Mouse (Mus musculus) heart, embryonic 12.5 days (tissue): Measurements from ENCODE around the gene Fut7. TPM values are rescaled to one million over a fixed set of nuclear protein-coding genes. Genes with fewer than 3 reads are reported as not detected.

Experiments
- ATAC-seq: fragments of 200-750 bp; cut with Nextera tagmentation; 2 replicates; pipeline ENCODE4 v1.8.0; 2017; ENCODE audit warnings: moderate TSS enrichment, moderate library complexity; ENCODE audit not compliant: insufficient number of reproducible peaks, low FRiP score
- H3K27ac ChIP-seq: fragments of 300-500 bp; sonication (generic); 2 replicates; pipeline ENCODE4 v1.5.1; 2016; ENCODE audit warnings: mild to moderate bottlenecking, moderate library complexity; ENCODE audit not compliant: poor library complexity, severe bottlenecking
- H3K27me3 ChIP-seq: fragments of 300-500 bp; sonication (generic); replicated peaks from 2 replicates; pipeline ENCODE4 v1.6.1; 2016; ENCODE audit warnings: mild to moderate bottlenecking, moderate library complexity
- H3K36me3 ChIP-seq: fragments of 300-500 bp; sonication (generic); 2 replicates; pipeline ENCODE4 v1.6.1; 2016; ENCODE audit warnings: mild to moderate bottlenecking, moderate library complexity
- H3K4me1 ChIP-seq: fragments of 300-500 bp; sonication (generic); replicated peaks from 2 replicates; pipeline ENCODE4 v1.6.1; 2016; ENCODE audit warnings: mild to moderate bottlenecking
- H3K4me2 ChIP-seq: fragments of 300-500 bp; sonication (generic); 2 replicates; pipeline ENCODE4 v1.6.1; 2016; ENCODE audit warnings: mild to moderate bottlenecking, moderate library complexity
- H3K4me3 ChIP-seq: fragments of 300-500 bp; sonication (generic); 2 replicates; pipeline ENCODE4 v1.5.1; 2016; ENCODE audit warnings: mild to moderate bottlenecking
- H3K9ac ChIP-seq: fragments of 300-500 bp; sonication (generic); 2 replicates; pipeline ENCODE4 v1.6.1; 2016; ENCODE audit warnings: mild to moderate bottlenecking, moderate library complexity
- H3K9me3 ChIP-seq: fragments of 300-500 bp; sonication (generic); replicated peaks from 2 replicates; pipeline ENCODE4 v1.6.1; 2016; ENCODE audit warnings: mild to moderate bottlenecking, moderate library complexity
- WGBS: fragments of 180-500 bp; shearing (Covaris S2); methylation state at CpG from one replicate; pipeline ENCODE4 v1.1.7; 2016; 5-methylcytosine and 5-hydroxymethylcytosine counted together
- polyA plus RNA-seq: library from polyadenylated mRNA; unstranded; fragments of >200 nt; fragmentation: Nextera tagmentation; extraction: Ambion mirVana; gene quantifications from 2 replicates; pipeline ENCODE4 v1.2.1, GENCODE M21; 2016

Fut7 gene
- polyA plus RNA-seq, 1 experiment from 2014 or later = not detected

DNA sequence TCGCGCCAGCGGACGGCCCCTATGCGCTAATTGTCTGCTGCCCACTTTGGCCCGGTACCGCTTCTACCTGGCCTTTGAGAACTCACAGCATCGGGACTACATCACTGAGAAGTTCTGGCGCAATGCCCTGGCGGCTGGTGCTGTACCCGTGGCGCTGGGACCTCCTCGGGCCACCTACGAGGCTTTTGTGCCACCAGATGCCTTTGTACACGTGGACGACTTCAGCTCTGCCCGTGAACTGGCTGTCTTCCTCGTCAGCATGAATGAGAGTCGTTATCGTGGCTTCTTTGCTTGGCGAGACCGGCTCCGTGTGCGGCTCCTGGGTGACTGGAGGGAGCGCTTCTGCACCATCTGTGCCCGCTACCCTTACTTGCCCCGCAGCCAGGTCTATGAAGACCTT, 2.4 kb downstream of the Fut7 start:
- no peak for ATAC-seq
- no peak overlapping the region for H3K4me2 ChIP-seq

DNA sequence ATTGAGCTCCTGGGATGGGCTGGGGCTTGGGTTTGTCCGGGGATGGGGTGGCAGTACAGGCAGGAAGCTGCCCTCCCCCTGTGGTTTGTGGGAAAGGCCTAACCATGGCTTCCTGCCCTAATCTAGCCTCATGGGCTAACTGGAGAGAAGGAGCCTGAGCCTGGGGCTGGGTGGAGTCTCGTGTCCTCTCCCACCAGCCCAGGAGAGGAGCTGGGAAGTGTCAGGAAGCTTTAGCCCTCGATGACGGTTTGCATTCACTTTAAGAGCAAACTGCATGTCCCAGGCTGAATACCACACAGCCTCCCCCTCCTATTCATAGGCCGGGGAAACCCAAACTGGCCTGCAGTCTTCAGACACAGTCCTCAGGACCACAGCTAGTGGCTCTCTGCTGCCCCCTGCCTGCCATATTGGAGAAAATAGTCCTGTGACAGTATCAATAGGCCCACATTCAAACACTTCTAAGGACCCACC, 3.7 kb downstream of the Fut7 start:
- ATAC-seq = no peak
- H3K27me3 ChIP-seq = peaks cover 75% of the 10 kb centered on the region
- peaks cover 6% of the 10 kb centered on the region; the same call in 1 of the 2 replicates for H3K4me1 ChIP-seq
- no peak overlapping the region for H3K9ac ChIP-seq
- no peaks in the 10 kb centered on the region for H3K36me3 ChIP-seq
- H3K9me3 ChIP-seq = no peaks in the 10 kb centered on the region
- H3K27ac ChIP-seq = no peak overlapping the region
- WGBS = 23% methylated on average over 5 of the region's 5 CpGs
- H3K4me3 ChIP-seq = no peak overlapping the region
- no peak overlapping the region for H3K4me2 ChIP-seq

More for the DNA sequence above, 2.4 kb downstream of the Fut7 start:
- no peak overlapping the region for H3K27ac ChIP-seq
- H3K4me3 ChIP-seq = no peak overlapping the region
- WGBS = 45% methylated on average over 27 of the region's 27 CpGs
- H3K36me3 ChIP-seq = no peaks in the 10 kb centered on the region
- peaks cover 6% of the 10 kb centered on the region; the same call in 1 of the 2 replicates for H3K4me1 ChIP-seq
- H3K27me3 ChIP-seq = peaks cover 63% of the 10 kb centered on the region
- no peak overlapping the region for H3K9ac ChIP-seq
- H3K9me3 ChIP-seq = no peaks in the 10 kb centered on the region

DNA sequence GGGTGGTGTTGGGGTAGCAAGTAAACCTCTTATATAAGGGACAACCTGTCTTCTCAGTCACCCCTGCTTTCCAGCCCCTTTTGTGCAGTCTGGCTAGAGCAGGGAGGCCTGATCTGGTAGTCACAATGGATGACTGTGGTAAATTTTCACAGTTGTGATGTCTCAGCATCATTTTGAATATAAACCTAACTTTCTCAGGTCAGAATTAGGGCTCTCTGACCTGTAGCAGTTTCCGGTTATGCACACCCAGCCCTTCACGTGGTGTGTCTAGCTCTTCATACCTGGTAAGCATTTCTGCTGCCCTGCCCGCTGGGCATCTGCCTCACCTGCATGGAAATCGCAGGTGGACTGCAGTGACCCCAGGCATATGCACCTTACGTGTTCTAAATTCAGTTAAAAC, 4.2 kb downstream of the Fut7 start:
- H3K9me3 ChIP-seq = no peaks in the 10 kb centered on the region
- H3K4me2 ChIP-seq = no peak overlapping the region
- WGBS = 81% methylated on average over 5 of the region's 5 CpGs
- no peak overlapping the region for H3K27ac ChIP-seq
- no peaks in the 10 kb centered on the region for H3K36me3 ChIP-seq
- H3K4me3 ChIP-seq = no peak overlapping the region
- peaks cover 80% of the 10 kb centered on the region for H3K27me3 ChIP-seq
- no peak overlapping the region for H3K9ac ChIP-seq
- peaks cover 6% of the 10 kb centered on the region; the same call in 1 of the 2 replicates for H3K4me1 ChIP-seq
- no peak for ATAC-seq

DNA sequence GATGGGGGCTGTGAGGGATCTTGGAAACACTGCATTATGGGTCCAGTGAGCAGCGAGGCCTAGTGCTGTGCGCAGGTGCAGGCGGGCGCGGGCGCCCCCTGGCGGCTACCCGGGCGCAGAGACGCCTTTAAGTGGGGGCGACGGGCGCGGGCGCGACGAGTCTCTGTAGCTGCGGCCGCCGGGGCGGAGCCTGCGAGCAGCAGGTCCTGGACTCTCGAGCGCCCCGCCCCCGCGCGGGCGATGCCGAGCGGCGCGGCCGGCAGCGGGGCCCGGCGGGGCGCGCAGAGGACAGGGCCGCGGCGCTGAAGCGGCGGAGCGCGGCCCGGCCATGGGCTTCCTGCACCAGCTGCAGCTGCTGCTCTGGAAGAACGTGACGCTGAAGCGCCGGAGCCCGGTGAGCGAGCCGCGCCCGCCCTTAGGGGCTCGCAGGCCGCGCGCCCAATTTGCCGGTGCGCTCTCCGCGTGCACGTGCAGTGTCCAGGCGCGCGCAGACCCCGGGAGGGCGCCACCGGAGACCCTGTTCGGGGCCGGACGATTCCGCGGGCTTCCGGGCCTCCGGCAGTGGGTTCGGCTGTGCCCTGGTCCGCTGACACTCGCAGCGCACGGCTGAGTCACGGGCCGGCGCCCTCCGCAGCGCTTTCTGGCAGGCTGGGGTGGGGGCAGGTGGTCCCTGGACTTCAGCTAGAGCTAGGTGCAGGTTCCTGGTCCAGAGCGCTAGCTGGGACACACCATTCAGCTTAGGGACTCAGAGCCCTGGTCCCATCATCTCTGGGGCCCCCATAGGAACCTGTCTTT, 5.6 kb downstream of the Fut7 start, which contains the start of gene Abca2:
TSS of gene Abca2 (plus strand) at position 262 of the 795 bp plus-strand sequence.
- Histone ChIP-seq H3K27ac (no peak within 1 kb of the TSS), H3K27me3 (peaks cover 76% of the 10 kb centered on the region), H3K4me3 (peak within 1 kb of the TSS; percentile 67), H3K4me1 (0 out of 2 replicates have a peak, but pooled peaks cover 2% of the 10 kb centered on the region), H3K9me3 (no peaks in the 10 kb centered on the region), H3K4me2 (peak within 1 kb of the TSS; percentile 91), H3K36me3 (no peaks in the 10 kb centered on the region), H3K9ac (peak within 1 kb of the TSS; percentile 80)
- WGBS = under 1% methylated on average over 89 of the region's 89 CpGs
- ATAC-seq = peak; percentile 86

DNA sequence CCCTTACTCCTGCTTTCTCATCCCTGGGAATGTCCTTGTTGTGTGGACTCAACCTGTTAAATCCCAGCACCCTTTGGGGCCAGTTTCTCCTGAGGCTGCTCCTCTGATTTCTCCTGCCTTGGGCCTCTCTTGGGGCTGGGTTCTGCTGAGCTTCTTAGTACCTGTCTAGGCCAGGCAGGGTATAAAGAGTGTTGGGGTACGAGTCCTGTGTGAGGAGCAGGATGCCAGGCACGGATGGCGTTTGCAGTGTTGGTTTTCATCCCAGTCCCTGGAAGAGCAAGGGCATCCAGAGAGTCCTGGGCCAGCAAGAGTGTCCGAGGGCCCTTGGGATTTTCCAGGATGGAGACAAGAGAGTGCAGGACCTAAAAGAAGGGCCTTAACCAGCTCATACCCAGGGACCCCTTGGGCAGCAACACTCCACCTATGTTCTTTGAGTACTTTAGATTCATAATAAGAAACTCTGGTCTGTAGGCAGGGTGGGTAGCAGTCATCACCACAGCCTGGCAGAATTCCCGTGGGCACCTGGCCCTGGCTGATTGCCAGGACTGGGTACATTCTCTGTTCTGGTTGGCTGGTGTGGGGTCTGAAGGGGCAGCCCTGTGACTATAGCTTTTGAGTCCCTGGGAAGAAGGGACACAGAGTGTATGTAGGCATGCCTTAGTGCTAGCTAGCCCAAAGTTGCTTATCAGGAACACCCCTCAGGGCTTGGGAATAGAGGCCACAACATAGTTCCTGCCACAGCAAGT, 6.5 kb downstream of the Fut7 start:
- Histone ChIP-seq H3K36me3 (no peaks in the 10 kb centered on the region), H3K9me3 (no peaks in the 10 kb centered on the region), H3K4me3 (peak overlapping the region; percentile 67), H3K9ac (peak overlapping the region; percentile 80; the same call in 1 of the 2 replicates), H3K4me2 (peak overlapping the region; percentile 91), H3K4me1 (0 out of 2 replicates have a peak, but pooled peaks cover 2% of the 10 kb centered on the region), H3K27ac (no peak overlapping the region), H3K27me3 (peaks cover 76% of the 10 kb centered on the region)
- no peak for ATAC-seq
- WGBS = 73% methylated on average over 5 of the region's 5 CpGs

DNA sequence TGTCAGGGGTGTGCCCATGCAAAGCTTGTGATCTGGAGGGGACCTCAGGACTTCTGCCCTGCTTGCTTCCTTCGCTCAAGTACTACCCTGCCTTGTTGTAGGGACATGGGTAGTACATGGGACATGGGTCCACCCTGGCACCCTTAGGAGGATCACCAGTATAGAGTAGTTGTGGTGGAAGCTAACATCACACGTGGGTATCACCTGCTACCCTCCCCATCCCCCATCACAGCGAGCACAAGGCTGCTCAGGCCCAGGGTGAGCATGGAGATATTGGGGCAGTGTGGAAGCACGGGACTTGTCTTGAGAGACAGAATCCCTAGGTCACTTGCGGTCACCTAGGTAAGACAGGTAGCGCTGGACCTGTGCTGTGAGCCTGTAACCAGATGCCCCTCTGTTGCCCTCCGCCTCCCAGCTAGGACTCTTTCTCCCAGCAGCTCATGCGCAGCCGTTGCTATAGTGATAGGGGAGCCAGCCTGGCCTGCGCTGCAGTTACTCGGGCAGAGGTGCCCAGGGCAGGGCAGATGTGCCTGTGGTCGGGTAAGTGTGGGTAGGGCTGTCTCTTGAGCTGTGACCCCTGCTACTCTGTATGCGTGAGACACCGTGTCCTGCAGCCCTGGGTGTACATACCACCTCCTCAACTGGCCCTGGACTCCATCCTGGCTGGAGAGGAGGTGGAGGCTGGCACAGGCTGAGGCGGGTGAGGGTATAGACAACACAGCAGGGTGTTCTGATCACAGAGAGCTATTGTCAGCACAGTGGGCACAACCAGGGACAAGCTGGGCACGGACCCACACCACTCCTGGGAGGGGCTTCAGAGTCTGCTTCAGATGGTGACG, 7.5 kb downstream of the Fut7 start:
- H3K27me3 ChIP-seq = peaks cover 66% of the 10 kb centered on the region

DNA sequence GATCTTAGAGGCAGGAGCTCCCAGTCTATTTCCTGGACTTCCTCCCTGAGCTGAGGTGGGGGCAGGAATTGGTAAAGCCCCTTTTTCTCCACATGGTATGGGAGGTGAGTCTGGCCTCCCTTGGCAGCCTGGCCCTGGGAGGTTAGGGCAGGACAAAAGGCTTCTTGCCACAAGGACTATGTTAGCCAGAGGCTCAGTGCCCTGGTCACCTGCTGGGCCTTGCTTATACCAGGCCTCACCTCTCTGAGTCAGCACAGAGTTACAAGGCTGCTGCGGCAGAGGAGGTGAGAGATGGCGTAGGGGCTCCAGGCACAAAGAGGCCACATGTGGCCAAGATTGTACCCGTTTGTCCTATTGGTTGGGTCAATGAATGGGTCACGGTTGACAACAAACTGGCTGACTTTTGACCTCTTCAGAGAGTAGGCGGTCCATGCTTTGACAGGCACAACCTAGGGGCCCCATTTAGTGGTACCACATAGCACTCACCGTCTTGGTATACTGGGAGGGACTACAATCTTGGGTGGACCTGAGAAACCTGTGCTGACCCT, 8.3 kb downstream of the Fut7 start:
- peaks cover 58% of the 10 kb centered on the region for H3K27me3 ChIP-seq
- no peak overlapping the region for H3K4me3 ChIP-seq
- 70% methylated on average over 6 of the region's 6 CpGs for WGBS

More for the DNA sequence above, 7.5 kb downstream of the Fut7 start:
- Histone ChIP-seq H3K27ac (no peak overlapping the region), H3K9me3 (no peaks in the 10 kb centered on the region), H3K4me2 (no peak overlapping the region), H3K4me1 (0 out of 2 replicates have a peak, but pooled peaks cover 2% of the 10 kb centered on the region), H3K4me3 (no peak overlapping the region), H3K36me3 (no peaks in the 10 kb centered on the region), H3K9ac (no peak overlapping the region)
- no peak for ATAC-seq
- 72% methylated on average over 17 of the region's 17 CpGs for WGBS

DNA sequence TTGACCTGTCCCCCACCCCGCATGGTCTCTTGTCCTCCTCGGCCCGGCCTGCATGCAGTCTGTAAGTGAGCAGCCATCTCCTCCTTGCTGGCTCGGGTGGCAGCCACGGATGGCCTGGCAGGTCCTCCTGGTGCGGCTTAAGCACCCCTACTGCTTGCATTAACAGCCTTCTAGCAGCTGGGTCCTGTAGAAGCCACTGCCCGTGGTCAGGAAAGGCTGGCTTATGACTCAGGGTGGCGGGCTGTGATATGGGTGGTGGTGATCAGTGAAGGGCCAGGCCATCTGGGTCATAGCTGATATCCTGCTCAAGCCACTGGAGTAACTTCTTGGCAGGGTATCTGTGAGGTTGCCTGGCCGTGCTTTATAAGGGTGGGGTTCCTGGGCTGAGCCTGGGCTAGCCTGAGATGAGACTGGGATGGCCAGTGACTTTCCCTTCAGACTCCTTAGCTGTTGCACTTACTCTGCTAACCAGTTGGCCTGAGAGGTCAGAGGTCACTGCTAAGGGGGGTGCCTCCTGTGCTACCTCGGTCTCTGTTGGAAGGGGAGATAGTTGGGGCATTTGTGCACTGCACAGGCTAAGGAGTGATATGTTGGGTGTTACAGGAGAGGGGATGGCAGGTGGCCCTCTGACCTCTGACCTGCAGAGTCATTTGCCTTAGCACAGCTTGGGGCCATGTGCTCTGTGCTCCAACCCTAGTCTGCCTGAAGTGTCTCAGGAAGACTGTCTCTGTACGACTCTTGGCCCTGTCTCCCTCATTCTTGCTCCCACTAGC, 9.4 kb downstream of the Fut7 start:
- no peak for ATAC-seq
- 0 out of 2 replicates have a peak, but pooled peaks cover 2% of the 10 kb centered on the region for H3K4me1 ChIP-seq
- H3K9ac ChIP-seq = no peak overlapping the region
- H3K27me3 ChIP-seq = peaks cover 51% of the 10 kb centered on the region
- H3K9me3 ChIP-seq = no peaks in the 10 kb centered on the region
- H3K36me3 ChIP-seq = no peaks in the 10 kb centered on the region
- H3K27ac ChIP-seq = no peak overlapping the region
- H3K4me2 ChIP-seq = no peak overlapping the region
- 63% methylated on average over 11 of the region's 11 CpGs for WGBS
- H3K4me3 ChIP-seq = no peak overlapping the region

More for the DNA sequence above, 8.3 kb downstream of the Fut7 start:
- H3K9me3 ChIP-seq = no peaks in the 10 kb centered on the region
- H3K4me1 ChIP-seq = 0 out of 2 replicates have a peak, but pooled peaks cover 2% of the 10 kb centered on the region
- no peak overlapping the region for H3K4me2 ChIP-seq
- no peak overlapping the region for H3K27ac ChIP-seq
- no peaks in the 10 kb centered on the region for H3K36me3 ChIP-seq
- H3K9ac ChIP-seq = no peak overlapping the region
- ATAC-seq = no peak

DNA sequence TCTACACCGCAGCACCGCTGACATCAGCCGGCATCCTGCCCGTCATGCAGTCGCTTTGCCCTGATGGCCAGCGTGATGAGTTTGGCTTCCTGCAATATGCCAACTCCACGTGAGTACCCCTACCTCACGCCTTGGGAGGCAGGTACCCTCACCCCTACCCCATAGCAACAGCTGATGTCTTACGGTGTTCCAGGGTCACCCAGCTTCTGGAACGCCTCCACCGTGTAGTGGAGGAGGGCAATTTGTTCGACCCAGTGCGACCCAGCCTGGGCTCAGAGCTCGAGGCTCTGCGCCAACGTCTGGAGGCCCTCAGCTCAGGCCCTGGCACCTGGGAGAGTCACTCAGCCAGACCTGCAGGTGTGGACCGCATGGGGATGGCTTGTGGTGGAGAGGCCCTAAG, 10.0 kb downstream of the Fut7 start:
- Histone ChIP-seq H3K27me3 (peaks cover 51% of the 10 kb centered on the region), H3K9ac (no peak overlapping the region), H3K4me2 (no peak overlapping the region), H3K9me3 (no peaks in the 10 kb centered on the region), H3K36me3 (no peaks in the 10 kb centered on the region), H3K27ac (no peak overlapping the region), H3K4me1 (0 out of 2 replicates have a peak, but pooled peaks cover 2% of the 10 kb centered on the region), H3K4me3 (no peak overlapping the region)
- ATAC-seq = no peak
- 84% methylated on average over 17 of the region's 17 CpGs for WGBS

DNA sequence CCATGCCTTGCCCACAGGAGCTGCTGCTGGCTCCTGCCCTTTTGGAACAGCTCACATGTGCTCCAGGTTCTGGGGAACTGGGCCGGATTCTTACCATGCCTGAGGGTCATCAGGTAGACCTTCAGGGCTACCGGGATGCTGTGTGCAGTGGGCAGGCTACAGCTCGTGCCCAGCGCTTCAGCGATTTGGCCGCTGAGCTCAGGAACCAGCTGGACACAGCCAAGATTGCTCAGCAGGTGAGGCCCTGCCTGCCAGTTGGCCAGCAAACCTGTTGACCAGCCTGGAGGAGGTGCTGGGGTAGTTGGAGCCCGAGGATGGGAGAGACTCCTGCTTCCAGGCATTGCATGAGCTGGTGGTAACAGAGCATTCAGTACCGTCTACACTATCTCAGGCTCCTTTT, 11.2 kb downstream of the Fut7 start:
- Histone ChIP-seq H3K9me3 (no peaks in the 10 kb centered on the region), H3K9ac (no peak overlapping the region), H3K27ac (no peak overlapping the region), H3K27me3 (peaks cover 48% of the 10 kb centered on the region), H3K4me3 (no peak overlapping the region), H3K4me1 (0 out of 2 replicates have a peak, but pooled peaks cover 2% of the 10 kb centered on the region), H3K4me2 (no peak overlapping the region), H3K36me3 (no peaks in the 10 kb centered on the region)
- whole genome bisulfite sequencing = 76% methylated on average over 8 of the region's 8 CpGs
- no peak for ATAC-seq
